Mouse (Mus musculus): ENCODE results near the gene Vegfb. TPM values are rescaled to one million over a fixed set of nuclear protein-coding genes. Genes with fewer than 3 reads are reported as not detected.

Vegfb gene
- 51.5 and 53.2 TPM in 2 replicates for polyA plus RNA-seq (2015; fragmentation: Nextera tagmentation; extraction: Ambion mirVana)

- H3K9me3 ChIP-seq (replicated peaks), result no peaks in the 10 kb centered on the region
- peak; percentile 69 for ATAC-seq (ENCODE audit: insufficient number of reproducible peaks, low FRiP score, low TSS enrichment, low read depth)
- peak within 1 kb of the TSS; percentile 86 for H3K4me3 ChIP-seq (replicated peaks)
- peak within 1 kb of the TSS; percentile 85 for H3K4me2 ChIP-seq (replicated peaks)
- no peaks in the 10 kb centered on the region for H3K27me3 ChIP-seq
- WGBS, result under 1% methylated on average over 74 of the region's 85 CpGs
- H3K9ac ChIP-seq, result peak within 1 kb of the TSS; percentile 90
- peaks cover 29% of the 10 kb centered on the region for H3K36me3 ChIP-seq
- peaks cover 35% of the 10 kb centered on the region for H3K4me1 ChIP-seq
- peak within 1 kb of the TSS; percentile 90 for H3K27ac ChIP-seq (replicated peaks)
Observed at GRCm38 (mm10) chr19:6987061-6987903, at the start of gene Vegfb. Gene Vegfb (minus strand): TSS chr19:6987651.

GRCm38 (mm10) chr19:7034006-7034405 is 46.6 kb upstream of the Vegfb start:
- peaks cover 64% of the 10 kb centered on the region for H3K36me3 ChIP-seq
- H3K9ac ChIP-seq, result no peak overlapping the region
- no peaks in the 10 kb centered on the region for H3K9me3 ChIP-seq (replicated peaks)
- H3K27ac ChIP-seq (replicated peaks), result no peak overlapping the region
- H3K27me3 ChIP-seq, result no peaks in the 10 kb centered on the region
- no peak for ATAC-seq (ENCODE audit: insufficient number of reproducible peaks, low FRiP score, low TSS enrichment, low read depth)
- peaks cover 14% of the 10 kb centered on the region for H3K4me1 ChIP-seq
- H3K4me3 ChIP-seq (replicated peaks), result no peak overlapping the region
- no peak overlapping the region for H3K4me2 ChIP-seq (replicated peaks)
- 84% methylated on average over 5 of the region's 5 CpGs for WGBS

- no peak overlapping the region for H3K4me3 ChIP-seq (replicated peaks)
- H3K27me3 ChIP-seq, result no peaks in the 10 kb centered on the region
- no peak overlapping the region for H3K27ac ChIP-seq (replicated peaks)
- no peak overlapping the region for H3K4me2 ChIP-seq (replicated peaks)
- no peaks in the 10 kb centered on the region for H3K4me1 ChIP-seq
- H3K36me3 ChIP-seq, result peaks cover 90% of the 10 kb centered on the region
- WGBS, result 94% methylated on average over 5 of the region's 5 CpGs
- H3K9ac ChIP-seq, result no peak overlapping the region
- no peak for ATAC-seq (ENCODE audit: insufficient number of reproducible peaks, low FRiP score, low TSS enrichment, low read depth)
- no peaks in the 10 kb centered on the region for H3K9me3 ChIP-seq (replicated peaks)
Observed at GRCm38 (mm10) chr19:7029531-7029930, 42.1 kb upstream of the Vegfb start.

- H3K4me1 ChIP-seq, result no peaks in the 10 kb centered on the region
- H3K9me3 ChIP-seq (replicated peaks), result no peaks in the 10 kb centered on the region
- H3K27me3 ChIP-seq, result no peaks in the 10 kb centered on the region
- 0 out of 2 replicates have a peak, but pooled peaks have one; percentile 41 for ATAC-seq (ENCODE audit: insufficient number of reproducible peaks, low FRiP score, low TSS enrichment, low read depth)
- no peak overlapping the region for H3K9ac ChIP-seq
- no peak overlapping the region for H3K4me3 ChIP-seq (replicated peaks)
- H3K4me2 ChIP-seq (replicated peaks), result no peak overlapping the region
- no peak overlapping the region for H3K27ac ChIP-seq (replicated peaks)
- 49% methylated on average over 3 of the region's 3 CpGs for WGBS
- H3K36me3 ChIP-seq, result peaks cover 66% of the 10 kb centered on the region
Observed at GRCm38 (mm10) chr19:7020224-7020641, 32.8 kb upstream of the Vegfb start.

- Histone ChIP-seq H3K27me3 (no peaks in the 10 kb centered on the region), H3K4me3 (replicated peaks) (no peak within 1 kb of the TSS)
- ATAC-seq (ENCODE audit: insufficient number of reproducible peaks, low FRiP score, low TSS enrichment, low read depth), result no peak
Observed at GRCm38 (mm10) chr19:7019191-7019590, 31.7 kb upstream of the Vegfb start, which contains the start of gene Fermt3. Gene Fermt3 (minus strand): TSS chr19:7019469.

GRCm38 (mm10) chr19:7018546-7018945 is 31.1 kb upstream of the Vegfb start:
- Histone ChIP-seq H3K9me3 (replicated peaks) (no peaks in the 10 kb centered on the region), H3K36me3 (peaks cover 51% of the 10 kb centered on the region), H3K27ac (replicated peaks) (no peak overlapping the region; the same call in 1 of the 2 replicates), H3K4me3 (replicated peaks) (no peak overlapping the region), H3K4me2 (replicated peaks) (no peak overlapping the region), H3K27me3 (no peaks in the 10 kb centered on the region), H3K9ac (no peak overlapping the region), H3K4me1 (no peaks in the 10 kb centered on the region)
- 81% methylated on average over 11 of the region's 11 CpGs for WGBS
- no peak for ATAC-seq (ENCODE audit: insufficient number of reproducible peaks, low FRiP score, low TSS enrichment, low read depth)

More at GRCm38 (mm10) chr19:7019191-7019590, 31.7 kb upstream of the Vegfb start, which contains the start of gene Fermt3:
- Histone ChIP-seq H3K4me2 (replicated peaks) (no peak within 1 kb of the TSS), H3K4me1 (no peaks in the 10 kb centered on the region), H3K27ac (replicated peaks) (no peak within 1 kb of the TSS; the same call in 1 of the 2 replicates), H3K9me3 (replicated peaks) (no peaks in the 10 kb centered on the region), H3K36me3 (peaks cover 56% of the 10 kb centered on the region), H3K9ac (no peak within 1 kb of the TSS)
- WGBS, result 76% methylated on average over 5 of the region's 5 CpGs

GRCm38 (mm10) chr19:7017541-7018457 is 30.3 kb upstream of the Vegfb start:
- 78% methylated on average over 12 of the region's 12 CpGs for WGBS
- H3K36me3 ChIP-seq, result peaks cover 44% of the 10 kb centered on the region

GRCm38 (mm10) chr19:7014481-7015135 is 27.2 kb upstream of the Vegfb start:
- peaks cover 13% of the 10 kb centered on the region for H3K36me3 ChIP-seq

More at GRCm38 (mm10) chr19:7017541-7018457, 30.3 kb upstream of the Vegfb start:
- no peak for ATAC-seq (ENCODE audit: insufficient number of reproducible peaks, low FRiP score, low TSS enrichment, low read depth)
- Histone ChIP-seq H3K9ac (no peak overlapping the region), H3K27ac (replicated peaks) (no peak overlapping the region), H3K27me3 (no peaks in the 10 kb centered on the region), H3K4me2 (replicated peaks) (no peak overlapping the region), H3K4me1 (no peaks in the 10 kb centered on the region), H3K4me3 (replicated peaks) (no peak overlapping the region), H3K9me3 (replicated peaks) (no peaks in the 10 kb centered on the region)

GRCm38 (mm10) chr19:7013984-7014383 is 26.5 kb upstream of the Vegfb start:
- WGBS, result 86% methylated on average over 9 of the region's 9 CpGs
- H3K36me3 ChIP-seq, result peaks cover 7% of the 10 kb centered on the region; the same call in 1 of the 2 replicates
- H3K27ac ChIP-seq (replicated peaks), result no peak overlapping the region
- no peak overlapping the region for H3K4me3 ChIP-seq (replicated peaks)
- H3K9me3 ChIP-seq (replicated peaks), result no peaks in the 10 kb centered on the region
- H3K9ac ChIP-seq, result no peak overlapping the region
- no peak overlapping the region for H3K4me2 ChIP-seq (replicated peaks)
- no peaks in the 10 kb centered on the region for H3K27me3 ChIP-seq
- no peaks in the 10 kb centered on the region for H3K4me1 ChIP-seq
- ATAC-seq (ENCODE audit: insufficient number of reproducible peaks, low FRiP score, low TSS enrichment, low read depth), result no peak

More at GRCm38 (mm10) chr19:7014481-7015135, 27.2 kb upstream of the Vegfb start:
- Histone ChIP-seq H3K4me3 (replicated peaks) (no peak overlapping the region), H3K9ac (no peak overlapping the region), H3K4me2 (replicated peaks) (no peak overlapping the region), H3K27me3 (no peaks in the 10 kb centered on the region), H3K4me1 (no peaks in the 10 kb centered on the region), H3K9me3 (replicated peaks) (no peaks in the 10 kb centered on the region), H3K27ac (replicated peaks) (no peak overlapping the region)
- ATAC-seq (ENCODE audit: insufficient number of reproducible peaks, low FRiP score, low TSS enrichment, low read depth), result no peak
- WGBS, result 90% methylated on average over 20 of the region's 20 CpGs

- 80% methylated on average over 4 of the region's 4 CpGs for WGBS
- Histone ChIP-seq H3K9me3 (replicated peaks) (no peaks in the 10 kb centered on the region), H3K36me3 (no peaks in the 10 kb centered on the region), H3K4me3 (replicated peaks) (no peak overlapping the region), H3K9ac (no peak overlapping the region), H3K4me2 (replicated peaks) (no peak overlapping the region), H3K27me3 (no peaks in the 10 kb centered on the region), H3K27ac (replicated peaks) (no peak overlapping the region), H3K4me1 (no peaks in the 10 kb centered on the region)
- ATAC-seq (ENCODE audit: insufficient number of reproducible peaks, low FRiP score, low TSS enrichment, low read depth), result no peak
Observed at GRCm38 (mm10) chr19:7012426-7012825, 25.0 kb upstream of the Vegfb start.

All from embryonic facial prominence, embryonic 15.5 days (tissue).